12 mouse cellular contexts compared by ENCODE assay signal in the genomic region with DNA sequence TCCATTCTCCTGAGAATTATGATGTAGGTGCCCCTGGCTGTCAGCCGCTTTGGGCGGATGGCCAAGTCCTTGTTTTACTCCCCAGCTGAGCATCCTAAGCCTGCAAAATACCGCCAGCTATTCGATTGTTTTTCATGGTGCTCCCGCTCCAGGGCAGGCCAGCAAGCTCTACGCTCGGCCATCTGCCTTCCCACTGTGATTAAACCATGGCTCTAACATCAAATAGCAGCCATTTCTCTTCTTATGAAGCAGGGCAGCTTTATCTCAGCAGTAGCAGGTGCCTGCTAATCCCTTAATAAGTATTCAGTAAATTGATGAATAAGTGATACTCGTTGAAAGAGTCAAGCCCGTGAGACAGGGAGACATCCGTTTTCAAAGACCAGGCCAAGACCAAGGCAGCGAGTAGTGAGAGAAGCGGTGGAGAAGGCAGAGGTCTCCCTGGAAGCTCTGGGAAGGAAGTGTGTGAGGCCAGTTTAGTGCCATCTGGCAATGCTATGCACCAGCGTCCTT. TPM values are rescaled to one million over a fixed set of nuclear protein-coding genes. Genes with fewer than 3 reads are reported as not detected.
DNase-seq lines count a peak whose midpoint lies in the region; ATAC-seq lines count a peak whose summit lies in the region.
"Had no signal": no experiment of that assay in that cellular context is flagged by ENCODE, and none has a peak within 500 bp of the region (broad histone marks: within the 10 kb centered on the region; RNA-seq: fewer than 3 reads in every experiment).

No protein-coding gene starts in this region.

- no peaks in the 10 kb centered on the region for H3K36me3 ChIP-seq in forebrain, embryonic 15.5 days

- no peaks in the 10 kb centered on the region for H3K27me3 ChIP-seq in forebrain, embryonic 15.5 days

- H3K4me1 ChIP-seq in forebrain, embryonic 15.5 days = peaks cover 13% of the 10 kb centered on the region
- H3K4me1 ChIP-seq: megakaryocyte, embryonic 14.5 days had no signal

- H3K9me3 ChIP-seq in forebrain, embryonic 15.5 days = no peaks in the 10 kb centered on the region

- WGBS in forebrain, embryonic 15.5 days = 18% methylated on average over 13 of the region's 13 CpGs

- peak; percentile 70 for ATAC-seq in forebrain, embryonic 15.5 days (replicated peaks)

- H3K4me3 ChIP-seq in forebrain, embryonic 15.5 days = no peak overlapping the region
- H3K4me3 ChIP-seq: gastrocnemius, adult 2 months; megakaryocyte, embryonic 14.5 days had no signal

- H3K27ac ChIP-seq in forebrain, embryonic 15.5 days (replicated peaks) = peak overlapping the region; percentile 70
- H3K27ac ChIP-seq: gastrocnemius, adult 2 months had no signal

- H3K4me2 ChIP-seq in forebrain, embryonic 15.5 days (replicated peaks) = no peak overlapping the region

- H3K9ac ChIP-seq in forebrain, embryonic 15.5 days (replicated peaks) = no peak overlapping the region

- DNase-seq in ovary, postnatal 36 days (ENCODE audit: low spot score) = peak; percentile 31
- no peak for DNase-seq in ovary, postnatal 10 days (ENCODE audit: low spot score)
- DNase-seq in layer of hippocampus, postnatal 36 days = peak; percentile 58 to 60
- DNase-seq in lung, postnatal 4 days = no peak
- no peak for DNase-seq in gastrocnemius, adult 8-10 months (ENCODE audit: low spot score in 2 of 2)
- no peak for DNase-seq in yolk sac, embryonic 10.5 days (ENCODE audit: low spot score)
- DNase-seq: gastrocnemius, adult 2 months; kidney, postnatal 36 days; thymus, postnatal 14 days had no signal

RNA-seq across cellular contexts. Expression of a gene that starts 14.5 kb away (rescaled TPM):
- polyA plus RNA-seq in forebrain, embryonic 15.5 days (2015; fragmentation: Nextera tagmentation; extraction: Ambion mirVana) = 2.0 and 2.3 TPM in 2 replicates
- 1 to 10 TPM; 5.0 to 6.0 TPM for total RNA-seq in layer of hippocampus, postnatal 36 days (2021)
- under 1 TPM in 3 of 4 experiments, not detected in 1; 0.40 to 0.77 (median 0.58) TPM for total RNA-seq in gastrocnemius, adult 8-10 months (2022)
- total RNA-seq: liver, adult 2 months had no signal

Comparison
In these comparisons a context has a peak if more than half of its experiments do, and no peak if none do; other contexts are left out.
1. DNase-seq: peak in ovary, postnatal 36 days (single experiment) and layer of hippocampus, postnatal 36 days (2 of 2); none in ovary, postnatal 10 days (single experiment), lung, postnatal 4 days (0 of 2), gastrocnemius, adult 8-10 months (0 of 2) and yolk sac, embryonic 10.5 days (single experiment).